Mouse (Mus musculus): Measurements from ENCODE around the gene Raf1.

DNA sequence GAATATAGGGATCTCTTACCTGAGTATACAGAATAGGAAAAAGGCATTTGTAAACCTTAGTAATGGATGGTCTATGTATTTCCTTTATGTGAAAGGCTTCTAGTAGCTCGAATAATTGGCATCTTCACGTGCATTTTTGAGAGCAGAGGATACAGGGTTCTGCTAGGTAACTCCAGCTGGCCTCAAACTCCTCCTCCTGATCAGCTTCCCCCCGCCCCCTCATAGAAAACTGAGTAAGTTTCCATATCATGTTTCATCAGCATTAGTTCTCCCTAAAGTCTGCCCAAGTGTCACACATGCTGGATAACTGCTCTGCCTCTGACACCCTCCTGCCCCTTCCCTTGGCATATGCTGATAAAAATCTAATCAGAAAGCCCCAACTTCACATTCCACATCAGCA lies 95.6 kb downstream of the Raf1 start:
- TF ChIP-seq CTCF (conservative IDR thresholded peaks at IDR 0.05; ENCODE audit: insufficient read depth, insufficient read length, low read depth, low read length) = no peak
- no peak for TF ChIP-seq POLR2A (IDR thresholded peaks at IDR 0.05; ENCODE audit: low read depth, low read length)
